Mouse (Mus musculus) MEL (cell line): ENCODE measurements around the gene Smim5. TPM values are rescaled to one million over a fixed set of nuclear protein-coding genes. Genes with fewer than 3 reads are reported as not detected.

Source experiments
- DNase-seq: peaks from one replicate; pipeline ENCODE4 v3.0.0; 2011; ENCODE audit warnings: low read depth, low spot score
- H3K27ac ChIP-seq: 2 replicates; pipeline ENCODE4 v1.5.1; 2012; ENCODE audit warnings: low read depth, mild to moderate bottlenecking, control low read depth, low read length, moderate library complexity; ENCODE audit not compliant: control insufficient read depth
- H3K27me3 ChIP-seq, 2 experiments: fragments of 150-350 bp in 1 of 2; sonication (generic) in 1 of 2; 2 replicates each; pipeline ENCODE4 v1.6.1; 2012; ENCODE audit warnings: low read length in 2 of 2, mild to moderate bottlenecking in 2 of 2, improper control_type of control experiment in 1 of 2, moderate library complexity in 1 of 2; ENCODE audit not compliant: insufficient read depth in 2 of 2, control insufficient read depth in 1 of 2
- H3K36me3 ChIP-seq, 2 experiments: 2 replicates each; pipeline ENCODE4 v1.6.1; 2012 to 2014; ENCODE audit warnings: low read length in 2 of 2, improper control_type of control experiment in 1 of 2, inconsistent platforms in 1 of 2, mild to moderate bottlenecking in 1 of 2; ENCODE audit not compliant: insufficient read depth in 2 of 2, control insufficient read depth in 1 of 2
- H3K4me1 ChIP-seq, 2 experiments: fragments of 150-350 bp in 1 of 2; sonication (generic) in 1 of 2; 2 replicates each; pipeline ENCODE4 v1.6.1; 2012; ENCODE audit warnings: low read length in 2 of 2, improper control_type of control experiment in 1 of 2, mild to moderate bottlenecking in 1 of 2; ENCODE audit not compliant: insufficient read depth in 2 of 2, control insufficient read depth in 1 of 2
- H3K4me3 ChIP-seq, 2 experiments: fragments of 150-350 bp in 1 of 2; sonication (generic) in 1 of 2; 2 replicates each; pipeline ENCODE4 v1.5.1; 2012; ENCODE audit warnings: low read depth in 2 of 2, low read length in 2 of 2, mild to moderate bottlenecking in 2 of 2, moderate library complexity in 2 of 2, control low read depth in 1 of 2, improper control_type of control experiment in 1 of 2; ENCODE audit not compliant: control insufficient read depth in 1 of 2, insufficient read depth in 1 of 2
- H3K79me2 ChIP-seq: 2 replicates; pipeline ENCODE4 v1.6.1; 2012; ENCODE audit warnings: mild to moderate bottlenecking, low read length, moderate library complexity; ENCODE audit not compliant: control insufficient read depth, poor library complexity, insufficient read depth
- H3K9ac ChIP-seq: 2 replicates; pipeline ENCODE4 v1.6.1; 2012; ENCODE audit warnings: low read depth, mild to moderate bottlenecking, control low read depth, low read length, moderate library complexity; ENCODE audit not compliant: control insufficient read depth, poor library complexity, severe bottlenecking
- H3K9me3 ChIP-seq: fragments of 150-350 bp; sonication (generic); replicated peaks from 2 replicates; pipeline ENCODE4 v1.6.1; 2012; ENCODE audit warnings: mild to moderate bottlenecking, low read length, improper control_type of control experiment, moderate library complexity; ENCODE audit not compliant: insufficient read depth
- CHD1 ChIP-seq: IDR thresholded peaks from 2 replicates; pipeline ENCODE4 v1.6.1; 2012; ENCODE audit warnings: low read depth, mild to moderate bottlenecking, inconsistent platforms, low read length, improper control_type of control experiment
- CHD2 ChIP-seq: IDR thresholded peaks from 2 replicates; pipeline ENCODE4 v1.6.1; 2011; ENCODE audit warnings: low read length, improper control_type of control experiment
- CTCF ChIP-seq, 3 experiments: IDR thresholded peaks in 2 of 3; conservative IDR thresholded peaks in 1 of 3; 2 replicates each; pipeline ENCODE4 v1.5.1; 2011 to 2012; ENCODE audit warnings: low read length in 3 of 3, low read depth in 2 of 3, mild to moderate bottlenecking in 2 of 3, improper control_type of control experiment in 1 of 3, inconsistent platforms in 1 of 3, mixed read lengths in 1 of 3, moderate library complexity in 1 of 3; ENCODE audit not compliant: control insufficient read depth in 1 of 3, insufficient read depth in 1 of 3, poor library complexity in 1 of 3, severe bottlenecking in 1 of 3
- E2F4 ChIP-seq: IDR thresholded peaks from 2 replicates; pipeline ENCODE4 v1.6.1; 2011; ENCODE audit warnings: low read depth, low read length, improper control_type of control experiment, borderline replicate concordance
- ELF1 ChIP-seq: IDR thresholded peaks from 2 replicates; pipeline ENCODE4 v1.6.1; 2014; ENCODE audit warnings: low read depth, mild to moderate bottlenecking, inconsistent platforms, low read length, improper control_type of control experiment, moderate library complexity
- EP300 ChIP-seq, 2 experiments: IDR thresholded peaks; 2 replicates each; pipeline ENCODE4 v1.6.1; 2011; ENCODE audit warnings: improper control_type of control experiment in 2 of 2, low read length in 2 of 2, low read depth in 1 of 2, mild to moderate bottlenecking in 1 of 2
- ETS1 ChIP-seq: IDR thresholded peaks from 2 replicates; pipeline ENCODE4 v1.6.1; 2012; ENCODE audit warnings: low read depth, mild to moderate bottlenecking, inconsistent platforms, low read length, improper control_type of control experiment, moderate library complexity
- HCFC1 ChIP-seq: IDR thresholded peaks from 2 replicates; pipeline ENCODE4 v1.6.1; 2012; ENCODE audit warnings: low read depth, mild to moderate bottlenecking, inconsistent platforms, low read length, improper control_type of control experiment, moderate library complexity
- JUND ChIP-seq: IDR thresholded peaks from 2 replicates; pipeline ENCODE4 v1.6.1; 2011; ENCODE audit warnings: low read depth, mild to moderate bottlenecking, improper control_type of control experiment, low read length
- KAT2A ChIP-seq: conservative IDR thresholded peaks from 2 replicates; pipeline ENCODE4 v1.6.1; 2012; ENCODE audit warnings: low read depth, low read length, improper control_type of control experiment, inconsistent platforms
- MAFK ChIP-seq: IDR thresholded peaks from 2 replicates; pipeline ENCODE4 v1.6.1; 2011; ENCODE audit warnings: low read depth, mild to moderate bottlenecking, low read length, improper control_type of control experiment, borderline replicate concordance
- MAX ChIP-seq: IDR thresholded peaks from 2 replicates; pipeline ENCODE4 v1.6.1; 2011; ENCODE audit warnings: low read length, improper control_type of control experiment
- MAZ ChIP-seq: IDR thresholded peaks from 2 replicates; pipeline ENCODE4 v1.6.1; 2012; ENCODE audit warnings: low read depth, mild to moderate bottlenecking, inconsistent platforms, low read length, improper control_type of control experiment
- MXI1 ChIP-seq: IDR thresholded peaks from 2 replicates; pipeline ENCODE4 v1.6.1; 2011; ENCODE audit warnings: mild to moderate bottlenecking, low read depth, low read length, improper control_type of control experiment
- MYC ChIP-seq: IDR thresholded peaks from 2 replicates; pipeline ENCODE4 v1.6.1; 2011; ENCODE audit warnings: low read depth, mild to moderate bottlenecking, low read length, improper control_type of control experiment, moderate library complexity
- NELFE ChIP-seq: IDR thresholded peaks from 2 replicates; pipeline ENCODE4 v1.6.1; 2011; ENCODE audit warnings: low read depth, low read length, improper control_type of control experiment
- RAD21 ChIP-seq: IDR thresholded peaks from 2 replicates; pipeline ENCODE4 v1.6.1; 2011; ENCODE audit warnings: mild to moderate bottlenecking, low read depth, low read length, improper control_type of control experiment
- RCOR1 ChIP-seq: IDR thresholded peaks from 2 replicates; pipeline ENCODE4 v1.6.1; 2012; ENCODE audit warnings: low read depth, mild to moderate bottlenecking, inconsistent platforms, low read length, improper control_type of control experiment
- SMC3 ChIP-seq: IDR thresholded peaks from 2 replicates; pipeline ENCODE4 v1.6.1; 2011; ENCODE audit warnings: low read depth, low read length, improper control_type of control experiment
- TAL1 ChIP-seq: IDR thresholded peaks from 2 replicates; pipeline ENCODE4 v1.6.1; 2012; ENCODE audit warnings: mild to moderate bottlenecking, inconsistent platforms, low read length, moderate library complexity, mixed read lengths
- TBP ChIP-seq: IDR thresholded peaks from 2 replicates; pipeline ENCODE4 v1.8.0; 2011; ENCODE audit warnings: low read depth, low read length, improper control_type of control experiment
- TCF12 ChIP-seq: IDR thresholded peaks from 2 replicates; pipeline ENCODE4 v1.6.1; 2014; ENCODE audit warnings: low read depth, mild to moderate bottlenecking, inconsistent platforms, low read length, improper control_type of control experiment, moderate library complexity
- UBTF ChIP-seq: IDR thresholded peaks from 2 replicates; pipeline ENCODE4 v1.6.1; 2012; ENCODE audit warnings: low read depth, mild to moderate bottlenecking, inconsistent platforms, low read length, improper control_type of control experiment, moderate library complexity, borderline replicate concordance; ENCODE audit not compliant: insufficient read depth
- USF1 ChIP-seq: IDR thresholded peaks from 2 replicates; pipeline ENCODE4 v1.6.1; 2014; ENCODE audit warnings: low read depth, mild to moderate bottlenecking, inconsistent platforms, low read length, improper control_type of control experiment, moderate library complexity
- ZC3H11A ChIP-seq: IDR thresholded peaks from 2 replicates; pipeline ENCODE4 v1.6.1; 2012; ENCODE audit warnings: low read depth, mild to moderate bottlenecking, inconsistent platforms, low read length, improper control_type of control experiment
- ZKSCAN1 ChIP-seq: IDR thresholded peaks from 2 replicates; pipeline ENCODE4 v1.6.1; 2012; ENCODE audit warnings: low read depth, mild to moderate bottlenecking, inconsistent platforms, low read length, improper control_type of control experiment, moderate library complexity
- ZMIZ1 ChIP-seq: IDR thresholded peaks from 2 replicates; pipeline ENCODE4 v1.6.1; 2012; ENCODE audit warnings: low read depth, mild to moderate bottlenecking, inconsistent platforms, low read length, improper control_type of control experiment, moderate library complexity
- polyA plus RNA-seq, 2 experiments: library from polyadenylated mRNA; stranded (reverse) in 1 of 2; unstranded in 1 of 2; fragments of >175 nt in 1 of 2; fragments of >200 nt in 1 of 2; gene quantifications; 2 replicates each; pipeline versions ENCODE4 v1.2.1 to v1.2.4; 2012; ENCODE audit warnings: low replicate concordance in 2 of 2, low read depth in 1 of 2; ENCODE audit not compliant: insufficient read length in 2 of 2, insufficient read depth in 1 of 2, missing spikeins in 1 of 2
- total RNA-seq: library from RNA; depleted of rRNA; stranded (reverse); fragments of 300-350 nt; gene quantifications from 2 replicates; pipeline ENCODE4 v1.2.3, GENCODE M21; 2012

The Smim5 gene
- total and polyA plus RNA-seq, 3 experiments, result 24.8 to 41.0 TPM; not detected in 1

DNA sequence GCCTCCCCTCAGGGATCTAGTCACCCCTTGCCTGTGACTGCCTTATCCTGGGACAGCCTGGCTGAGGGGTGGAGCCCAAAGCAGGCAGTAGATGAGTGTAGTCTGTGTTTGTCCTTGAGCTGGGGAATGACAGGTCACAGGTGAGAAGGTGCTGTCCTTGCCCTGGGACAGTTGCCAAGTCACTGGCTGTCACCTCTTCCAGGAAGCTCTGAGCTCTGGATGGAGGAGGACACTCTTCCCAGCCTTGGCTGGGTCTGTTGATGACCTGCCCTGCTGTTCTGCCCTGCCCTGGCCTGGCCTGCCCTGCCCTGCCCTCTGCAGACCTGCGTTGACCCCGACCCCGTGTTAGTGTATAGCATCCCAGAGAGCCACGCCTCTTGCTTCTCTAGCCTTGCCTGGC lies 27.3 kb upstream of the Smim5 start:
- Histone ChIP-seq H3K4me3 (no peak overlapping the region), H3K27me3 (peaks cover 0 to 3% of the 10 kb centered on the region in 2 experiments; a peak in 1 of 4 replicates), H3K9me3 (no peaks in the 10 kb centered on the region), H3K9ac (no peak overlapping the region), H3K36me3 (peaks cover 0 to 6% of the 10 kb centered on the region in 2 experiments; a peak in 2 of 4 replicates), H3K27ac (no peak overlapping the region), H3K79me2 (no peaks in the 10 kb centered on the region), H3K4me1 (peaks cover 0 to 20% of the 10 kb centered on the region in 2 experiments; a peak in 2 of 4 replicates)
- no peak for TF ChIP-seq RCOR1
- TF ChIP-seq CTCF (IDR thresholded peaks at IDR 0.05 in 2 of 3, conservative IDR thresholded peaks at IDR 0.05 in 1 of 3; ENCODE audit: control insufficient read depth in 1 of 3, insufficient read depth in 1 of 3, low read depth in 2 of 3, low read length in 3 of 3, poor library complexity in 1 of 3, severe bottlenecking in 1 of 3), result no peak
- no peak for TF ChIP-seq CHD2
- no peak for TF ChIP-seq E2F4
- no peak for TF ChIP-seq RAD21
- peak; percentile 27 for DNase-seq

DNA sequence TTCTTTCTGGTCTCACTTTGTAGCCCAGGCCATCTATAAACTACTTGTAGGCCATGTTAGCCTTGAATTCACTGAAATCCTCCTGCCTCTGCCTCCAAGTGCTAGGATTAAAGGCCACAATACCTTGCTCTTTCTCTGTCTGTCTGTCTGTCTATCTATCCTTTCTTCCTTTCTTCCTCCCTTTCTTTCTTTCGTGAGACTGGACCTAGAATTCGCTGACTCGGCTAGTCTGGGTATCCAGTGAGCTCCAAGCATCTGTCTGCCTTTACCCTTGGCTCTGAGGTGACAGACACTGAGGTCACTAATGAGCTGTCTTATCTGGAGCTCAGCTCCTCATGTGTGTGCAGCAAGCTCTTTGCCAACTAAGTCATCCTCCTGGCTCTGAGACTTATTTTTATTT lies 23.8 kb upstream of the Smim5 start:
- Histone ChIP-seq H3K27me3 (no peaks in the 10 kb centered on the region), H3K4me1 (peaks cover 0 to 11% of the 10 kb centered on the region in 2 experiments; a peak in 2 of 4 replicates), H3K4me3 (no peak overlapping the region), H3K79me2 (no peaks in the 10 kb centered on the region), H3K27ac (no peak overlapping the region), H3K36me3 (peaks cover 0 to 7% of the 10 kb centered on the region in 2 experiments; a peak in 2 of 4 replicates), H3K9me3 (no peaks in the 10 kb centered on the region), H3K9ac (no peak overlapping the region)
- peak; percentile 21 for DNase-seq
- TF ChIP-seq MAFK (peak; percentile 82; the same call in 1 of the 2 replicates), MAX (no peak)

DNA sequence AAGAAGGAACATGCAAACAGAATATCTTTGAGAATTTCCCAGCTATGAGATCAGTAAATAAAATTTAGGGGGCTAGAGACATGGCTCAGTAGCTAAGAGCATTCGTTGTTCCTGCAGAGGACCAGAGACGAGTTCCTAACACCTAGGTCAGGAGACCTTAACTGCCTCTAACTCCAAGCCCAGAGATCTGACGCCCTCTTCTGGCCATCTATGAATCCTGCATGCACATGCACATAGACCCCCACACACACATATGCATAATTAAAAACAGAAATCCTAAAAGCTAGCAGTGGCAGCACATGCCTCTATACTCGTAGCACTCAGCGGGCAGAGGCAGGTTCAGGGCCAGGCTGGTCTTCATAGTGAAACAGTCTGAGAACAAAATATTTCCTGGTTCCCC lies 23.3 kb upstream of the Smim5 start:
- Histone ChIP-seq H3K36me3 (peaks cover 0 to 7% of the 10 kb centered on the region in 2 experiments; a peak in 2 of 4 replicates), H3K4me3 (no peak overlapping the region), H3K9me3 (no peaks in the 10 kb centered on the region), H3K27me3 (no peaks in the 10 kb centered on the region), H3K79me2 (no peaks in the 10 kb centered on the region), H3K9ac (no peak overlapping the region), H3K27ac (no peak overlapping the region), H3K4me1 (peaks cover 0 to 11% of the 10 kb centered on the region in 2 experiments; a peak in 2 of 4 replicates)
- DNase-seq, result peak; percentile 52
- TF ChIP-seq TAL1 (no peak), ZC3H11A (peak; percentile 22), CTCF (IDR thresholded peaks at IDR 0.05 in 2 of 3, conservative IDR thresholded peaks at IDR 0.05 in 1 of 3; ENCODE audit: control insufficient read depth in 1 of 3, insufficient read depth in 1 of 3, low read depth in 2 of 3, low read length in 3 of 3, poor library complexity in 1 of 3, severe bottlenecking in 1 of 3) (peak; percentile 41 to 53 (median 45)), ZMIZ1 (no peak), CHD1 (no peak), ETS1 (no peak), MYC (no peak), ZKSCAN1 (no peak), SMC3 (peak; percentile 44), MAX (no peak), TCF12 (no peak), JUND (no peak), TBP (no peak), USF1 (no peak), RAD21 (peak; percentile 34), KAT2A (no peak), MXI1 (no peak), HCFC1 (no peak), UBTF (no peak), MAZ (no peak), NELFE (no peak), EP300 (IDR thresholded peaks at IDR 0.05; ENCODE audit: low read depth in 1 of 2, low read length in 2 of 2) (no peak), ELF1 (no peak)
